Mouse (Mus musculus) hindbrain, embryonic 11.5 days (tissue): ENCODE data around the gene Slc8a2. TPM values are rescaled to one million over a fixed set of nuclear protein-coding genes. Genes with fewer than 3 reads are reported as not detected.

ENCODE experiments used
- ATAC-seq: fragments of 200-750 bp; cut with Nextera tagmentation; 2 replicates; pipeline ENCODE4 v1.8.0; 2017; ENCODE audit warnings: mild to moderate bottlenecking, moderate TSS enrichment, moderate library complexity; ENCODE audit not compliant: low FRiP score
- DNase-seq: peaks from one replicate; pipeline ENCODE4 v3.0.0-alpha.2; 2015; ENCODE audit warnings: low spot score
- H3K27ac ChIP-seq: fragments of 300-500 bp; sonication (generic); 2 replicates; pipeline ENCODE4 v1.5.1; 2014; ENCODE audit warnings: mild to moderate bottlenecking, low read depth, low read length
- H3K27me3 ChIP-seq: fragments of 300-500 bp; sonication (generic); 2 replicates; pipeline ENCODE4 v1.6.1; 2014; ENCODE audit warnings: mild to moderate bottlenecking, low read length, moderate library complexity, mixed read lengths; ENCODE audit not compliant: control insufficient read depth, insufficient read depth
- H3K36me3 ChIP-seq: fragments of 300-500 bp; sonication (generic); 2 replicates; pipeline ENCODE4 v1.6.1; 2014; ENCODE audit warnings: mild to moderate bottlenecking, low read length, moderate library complexity, mixed read lengths; ENCODE audit not compliant: control insufficient read depth, insufficient read depth
- H3K4me1 ChIP-seq: fragments of 300-500 bp; sonication (generic); replicated peaks from 2 replicates; pipeline ENCODE4 v1.6.1; 2014; ENCODE audit warnings: low read length, mixed read lengths; ENCODE audit not compliant: control insufficient read depth, insufficient read depth
- H3K4me2 ChIP-seq: fragments of 300-500 bp; sonication (generic); replicated peaks from 2 replicates; pipeline ENCODE4 v1.6.1; 2014; ENCODE audit warnings: mild to moderate bottlenecking, low read depth, low read length
- H3K4me3 ChIP-seq: fragments of 300-500 bp; sonication (generic); 2 replicates; pipeline ENCODE4 v1.5.1; 2014; ENCODE audit warnings: low read depth, low read length
- H3K9ac ChIP-seq: fragments of 300-500 bp; sonication (generic); 2 replicates; pipeline ENCODE4 v1.6.1; 2014; ENCODE audit warnings: low read depth, low read length
- H3K9me3 ChIP-seq: fragments of 300-500 bp; sonication (generic); 2 replicates; pipeline ENCODE4 v1.6.1; 2016; ENCODE audit warnings: low read length; ENCODE audit not compliant: control insufficient read depth
- WGBS: fragments of 180-500 bp; shearing (Covaris S2); extraction: QIAGEN DNeasy Blood & Tissue Kit; methylation state at CpG from one replicate; pipeline ENCODE4 v1.1.7; 2014; 5-methylcytosine and 5-hydroxymethylcytosine counted together
- polyA plus RNA-seq: library from polyadenylated mRNA; unstranded; fragments of >200 nt; fragmentation: Nextera tagmentation; extraction: Ambion mirVana; gene quantifications from 2 replicates; pipeline ENCODE4 v1.2.1, GENCODE M21; 2014

Slc8a2 gene
- polyA plus RNA-seq, 1 experiment from 2014 or later = 1.0 TPM

GRCm38 (mm10) chr7:16130956-16131634, 1.5 kb downstream of the Slc8a2 start:
- ATAC-seq = no peak
- DNase-seq = no peak
- Histone ChIP-seq H3K4me1 (peaks cover 17% of the 10 kb centered on the region), H3K4me2 (peak overlapping the region; percentile 87), H3K36me3 (no peaks in the 10 kb centered on the region), H3K9ac (peak overlapping the region; percentile 77), H3K9me3 (no peaks in the 10 kb centered on the region), H3K4me3 (peak overlapping the region; percentile 73), H3K27me3 (no peaks in the 10 kb centered on the region), H3K27ac (peak overlapping the region; percentile 19)
- WGBS = 44% methylated on average over 13 of the region's 13 CpGs

- DNase-seq = peak; percentile 32
- Histone ChIP-seq H3K27ac (peak overlapping the region; percentile 17; the same call in 1 of the 2 replicates), H3K4me1 (peaks cover 17% of the 10 kb centered on the region)
Measured at GRCm38 (mm10) chr7:16132161-16132581, 2.5 kb downstream of the Slc8a2 start.

GRCm38 (mm10) chr7:16132926-16133325, 3.3 kb downstream of the Slc8a2 start:
- Histone ChIP-seq H3K4me3 (no peak overlapping the region), H3K9ac (no peak overlapping the region), H3K9me3 (no peaks in the 10 kb centered on the region), H3K36me3 (no peaks in the 10 kb centered on the region), H3K4me1 (peaks cover 17% of the 10 kb centered on the region), H3K27ac (no peak overlapping the region), H3K4me2 (no peak overlapping the region), H3K27me3 (no peaks in the 10 kb centered on the region)
- WGBS = 76% methylated on average over 3 of the region's 3 CpGs
- DNase-seq (no peak), ATAC-seq (no peak)

More at GRCm38 (mm10) chr7:16132161-16132581, 2.5 kb downstream of the Slc8a2 start:
- Histone ChIP-seq H3K4me3 (peak overlapping the region; percentile 8; the same call in 1 of the 2 replicates), H3K9ac (0 out of 2 replicates have a peak overlapping the region, but pooled peaks have one; percentile 15), H3K4me2 (peak overlapping the region; percentile 32; the same call in 1 of the 2 replicates), H3K9me3 (no peaks in the 10 kb centered on the region), H3K27me3 (no peaks in the 10 kb centered on the region), H3K36me3 (no peaks in the 10 kb centered on the region)
- 18% methylated on average over 6 of the region's 7 CpGs for WGBS
- ATAC-seq = no peak

- no peak for DNase-seq
- H3K4me2 ChIP-seq = no peak overlapping the region
- H3K36me3 ChIP-seq = no peaks in the 10 kb centered on the region
- WGBS = 93% methylated on average over 9 of the region's 9 CpGs
- H3K9me3 ChIP-seq = no peaks in the 10 kb centered on the region
- no peaks in the 10 kb centered on the region for H3K27me3 ChIP-seq
- peaks cover 17% of the 10 kb centered on the region for H3K4me1 ChIP-seq
- no peak overlapping the region for H3K27ac ChIP-seq
- no peak overlapping the region for H3K9ac ChIP-seq
- H3K4me3 ChIP-seq = no peak overlapping the region
- ATAC-seq = no peak
Measured at GRCm38 (mm10) chr7:16133691-16134090, 4.1 kb downstream of the Slc8a2 start.

GRCm38 (mm10) chr7:16134951-16135392, 5.3 kb downstream of the Slc8a2 start:
- no peak overlapping the region for H3K4me3 ChIP-seq
- H3K27me3 ChIP-seq = no peaks in the 10 kb centered on the region
- WGBS = 40% methylated on average over 7 of the region's 7 CpGs
- ATAC-seq = peak; percentile 77
- H3K9me3 ChIP-seq = no peaks in the 10 kb centered on the region
- peak overlapping the region; percentile 28; the same call in 1 of the 2 replicates for H3K4me2 ChIP-seq
- H3K36me3 ChIP-seq = no peaks in the 10 kb centered on the region
- peak; percentile 37 for DNase-seq
- no peak overlapping the region for H3K9ac ChIP-seq
- H3K27ac ChIP-seq = 0 out of 2 replicates have a peak overlapping the region, but pooled peaks have one; percentile 42
- peaks cover 14% of the 10 kb centered on the region for H3K4me1 ChIP-seq

GRCm38 (mm10) chr7:16146489-16147410, 17.1 kb downstream of the Slc8a2 start:
- Histone ChIP-seq H3K27ac (no peak overlapping the region), H3K4me2 (no peak overlapping the region), H3K27me3 (no peaks in the 10 kb centered on the region), H3K9ac (no peak overlapping the region), H3K36me3 (no peaks in the 10 kb centered on the region), H3K4me1 (peaks cover 2% of the 10 kb centered on the region; the same call in 1 of the 2 replicates), H3K9me3 (no peaks in the 10 kb centered on the region), H3K4me3 (no peak overlapping the region)
- ATAC-seq (no peak), DNase-seq (no peak)
- 34% methylated on average over 27 of the region's 27 CpGs for WGBS

GRCm38 (mm10) chr7:16147643-16148042, 18.0 kb downstream of the Slc8a2 start:
- peak; percentile 78 for DNase-seq
- WGBS = 15% methylated on average over 15 of the region's 15 CpGs
- Histone ChIP-seq H3K4me3 (no peak overlapping the region), H3K27me3 (no peaks in the 10 kb centered on the region), H3K4me1 (peaks cover 2% of the 10 kb centered on the region; the same call in 1 of the 2 replicates), H3K36me3 (no peaks in the 10 kb centered on the region), H3K27ac (no peak overlapping the region), H3K9me3 (no peaks in the 10 kb centered on the region), H3K9ac (no peak overlapping the region), H3K4me2 (no peak overlapping the region)
- ATAC-seq = no peak

GRCm38 (mm10) chr7:16149241-16149640, 19.6 kb downstream of the Slc8a2 start:
- H3K4me1 ChIP-seq = peaks cover 2% of the 10 kb centered on the region; the same call in 1 of the 2 replicates
- no peak overlapping the region for H3K4me2 ChIP-seq
- H3K36me3 ChIP-seq = no peaks in the 10 kb centered on the region
- no peak overlapping the region for H3K27ac ChIP-seq
- DNase-seq (no peak), ATAC-seq (no peak)
- H3K27me3 ChIP-seq = no peaks in the 10 kb centered on the region
- H3K4me3 ChIP-seq = no peak overlapping the region
- H3K9ac ChIP-seq = no peak overlapping the region
- 64% methylated on average over 5 of the region's 5 CpGs for WGBS
- no peaks in the 10 kb centered on the region for H3K9me3 ChIP-seq
